Mouse (Mus musculus) liver, postnatal 0 days (tissue): Measurements from ENCODE around the gene Tec.

Experiments
- CTCF ChIP-seq: sonication (generic); IDR thresholded peaks from 2 replicates; pipeline ENCODE4 v1.5.1; 2016; ENCODE audit warnings: antibody characterized with exemption, low read depth
- EP300 ChIP-seq: IDR thresholded peaks from 2 replicates; pipeline ENCODE4 v1.6.1; 2016; ENCODE audit warnings: antibody characterized with exemption, low read depth, mild to moderate bottlenecking

- TF ChIP-seq CTCF (no peak), EP300 (no peak)
Observed at GRCm38 (mm10) chr5:72897998-72898397, 29.7 kb upstream of the Tec start.
